Comparison of ENCODE assay signal across 17 mouse cellular contexts in genomic region chr15:9573361-9573760, GRCm38 (mm10). TPM values are rescaled to one million over a fixed set of nuclear protein-coding genes. Genes with fewer than 3 reads are reported as not detected.
DNase-seq lines count a peak whose midpoint lies in the region; ATAC-seq and TF ChIP-seq lines count a peak whose summit lies in the region.
"Had no signal": no experiment of that assay in that cellular context is flagged by ENCODE, and none has a peak within 500 bp of the region (broad histone marks: within the 10 kb centered on the region; RNA-seq: fewer than 3 reads in every experiment).

No protein-coding gene starts in this region.

- no peaks in the 10 kb centered on the region for H3K36me3 ChIP-seq in hindbrain, postnatal 0 days (ENCODE audit: insufficient read depth, low read length)
- H3K36me3 ChIP-seq in hindbrain, embryonic 10.5 days = no peaks in the 10 kb centered on the region
- H3K36me3 ChIP-seq: hindbrain, embryonic 12.5 days; limb, embryonic 13.5 days; midbrain, embryonic 15.5 days; stomach, embryonic 15.5 days had no signal

- 84% methylated on average over 4 of the region's 4 CpGs for WGBS in hindbrain, postnatal 0 days
- WGBS in hindbrain, embryonic 10.5 days = 91% methylated on average over 4 of the region's 4 CpGs

- no peaks in the 10 kb centered on the region for H3K27me3 ChIP-seq in hindbrain, postnatal 0 days (ENCODE audit: insufficient read depth, low read length)
- no peaks in the 10 kb centered on the region for H3K27me3 ChIP-seq in hindbrain, embryonic 10.5 days (ENCODE audit: insufficient read depth, poor library complexity, severe bottlenecking)
- H3K27me3 ChIP-seq: hindbrain, embryonic 12.5 days; limb, embryonic 13.5 days; midbrain, embryonic 15.5 days; stomach, embryonic 15.5 days had no signal

- H3K9me3 ChIP-seq in hindbrain, postnatal 0 days (ENCODE audit: low read length) = no peaks in the 10 kb centered on the region
- H3K9me3 ChIP-seq in hindbrain, embryonic 10.5 days = no peaks in the 10 kb centered on the region
- H3K9me3 ChIP-seq: hindbrain, embryonic 12.5 days; limb, embryonic 13.5 days; midbrain, embryonic 15.5 days; stomach, embryonic 15.5 days had no signal

- H3K27ac ChIP-seq in hindbrain, postnatal 0 days = no peak overlapping the region
- no peak overlapping the region for H3K27ac ChIP-seq in hindbrain, embryonic 10.5 days
- H3K27ac ChIP-seq: hindbrain, embryonic 12.5 days; limb, embryonic 13.5 days; midbrain, embryonic 15.5 days; stomach, embryonic 15.5 days had no signal

- H3K9ac ChIP-seq in hindbrain, postnatal 0 days (replicated peaks; ENCODE audit: low read length) = no peak overlapping the region
- H3K9ac ChIP-seq: hindbrain, embryonic 12.5 days; limb, embryonic 13.5 days; midbrain, embryonic 15.5 days; stomach, embryonic 15.5 days had no signal

- no peak for TF ChIP-seq CTCF in hindbrain, postnatal 0 days (IDR thresholded peaks at IDR 0.05; ENCODE audit: low read depth)

- no peak overlapping the region for H3K4me3 ChIP-seq in hindbrain, postnatal 0 days (ENCODE audit: low read length)
- no peak overlapping the region for H3K4me3 ChIP-seq in hindbrain, embryonic 10.5 days
- H3K4me3 ChIP-seq: hindbrain, embryonic 12.5 days; limb, embryonic 13.5 days; midbrain, embryonic 15.5 days; stomach, embryonic 15.5 days had no signal

- peak; percentile 8 for DNase-seq in hindbrain, postnatal 0 days (ENCODE audit: low spot score)
- DNase-seq in hindbrain, embryonic 10.5 days (ENCODE audit: low spot score) = no peak
- peak; percentile 83 to 96 for DNase-seq in adrenal gland, adult (ENCODE audit: inconsistent age in 2 of 2, low spot score in 1 of 2)
- DNase-seq in adrenal gland, adult 2 months = peak; percentile 90
- DNase-seq in kidney, postnatal 10 days = peak; percentile 67
- DNase-seq in cerebellum, adult 18-20 months = no peak
- DNase-seq in thymus, postnatal 14 days = no peak
- DNase-seq: cerebellum, adult 11-12 months; gastrocnemius, postnatal 10 days; lung, postnatal 10 days; thymus, adult 2 months had no signal

- ATAC-seq in hindbrain, postnatal 0 days = no peak
- ATAC-seq: intestine, embryonic 16.5 days; midbrain, embryonic 15.5 days; Patski had no signal

- no peaks in the 10 kb centered on the region for H3K4me1 ChIP-seq in hindbrain, postnatal 0 days (ENCODE audit: insufficient read depth, low read length)
- H3K4me1 ChIP-seq in hindbrain, embryonic 10.5 days (replicated peaks) = no peaks in the 10 kb centered on the region
- H3K4me1 ChIP-seq: hindbrain, embryonic 12.5 days; limb, embryonic 13.5 days; midbrain, embryonic 15.5 days; stomach, embryonic 15.5 days had no signal

- H3K4me2 ChIP-seq in hindbrain, postnatal 0 days (ENCODE audit: low read depth, low read length) = no peak overlapping the region
- H3K4me2 ChIP-seq: hindbrain, embryonic 12.5 days; limb, embryonic 13.5 days; midbrain, embryonic 15.5 days; stomach, embryonic 15.5 days had no signal

RNA-seq across cellular contexts. Expression of gene Il7r, which starts 43.4 kb away (rescaled TPM):
- not detected in 2 replicates for total RNA-seq in hindbrain, postnatal 0 days (2014; rRNA removed)
- polyA plus RNA-seq in hindbrain, postnatal 0 days (2015; fragmentation: Nextera tagmentation; extraction: Ambion mirVana) = 0.04 TPM in 1 of 2 replicates, not detected in the other
- polyA plus RNA-seq in hindbrain, embryonic 10.5 days (2016; fragmentation: Nextera tagmentation; extraction: Ambion mirVana) = 0.19 TPM in 1 of 2 replicates, not detected in the other
- total RNA-seq in adrenal gland, adult 2 months (2021) = under 1 TPM; 0.29 to 0.41 TPM
- 0.07 TPM in 1 of 2 replicates, not detected in the other for polyA plus RNA-seq in adrenal gland, adult 2 months (2012; rRNA removed)
- polyA plus RNA-seq: hindbrain, embryonic 12.5 days; midbrain, embryonic 15.5 days; Patski had no signal

Comparison
In these comparisons a context has a peak if more than half of its experiments do, and no peak if none do; other contexts are left out.
1. DNase-seq: peak in hindbrain, postnatal 0 days (single experiment), adrenal gland, adult (2 of 2), adrenal gland, adult 2 months (single experiment) and kidney, postnatal 10 days (single experiment); none in hindbrain, embryonic 10.5 days (single experiment), cerebellum, adult 18-20 months (0 of 2) and thymus, postnatal 14 days (single experiment).